Mouse (Mus musculus) heart, embryonic 11.5 days (tissue): Measurements from ENCODE around the gene Oog4. TPM values are rescaled to one million over a fixed set of nuclear protein-coding genes. Genes with fewer than 3 reads are reported as not detected.

Experiments used
- polyA plus RNA-seq: library from polyadenylated mRNA; unstranded; fragments of >200 nt; fragmentation: Nextera tagmentation; extraction: Ambion mirVana; gene quantifications from 2 replicates; pipeline ENCODE4 v1.2.1, GENCODE M21; 2014

Oog4 gene
- polyA plus RNA-seq, 1 experiment from 2014 or later, result not detected

Other genes starting within 250 kb of the Oog4 start
- gene Prdm2, start 237.3 kb downstream of the Oog4 start, polyA plus RNA-seq, result 8.1 and 11.0 TPM in 2 replicates
- 28.4 and 29.1 TPM in 2 replicates for gene Pdpn, start 150.8 kb downstream of the Oog4 start, polyA plus RNA-seq
- 0.23 TPM in 1 of 2 replicates, not detected in the other for gene Lrrc38, start 100.6 kb downstream of the Oog4 start, polyA plus RNA-seq
- not detected in 2 replicates for gene Pramel1, start 55.9 kb downstream of the Oog4 start, polyA plus RNA-seq
- 13.6 and 13.7 TPM in 2 replicates for gene Pramef8, start 37.9 kb downstream of the Oog4 start, polyA plus RNA-seq
- not detected in 2 replicates for gene Gm13043, start 61.0 kb upstream of the Oog4 start, polyA plus RNA-seq
- not detected in 2 replicates for gene Gm13040, start 85.6 kb upstream of the Oog4 start, polyA plus RNA-seq
- not detected in 2 replicates for gene BC080695, start 101.4 kb upstream of the Oog4 start, polyA plus RNA-seq
- not detected in 2 replicates for gene Gm13057, start 101.4 kb upstream of the Oog4 start, polyA plus RNA-seq
- not detected in 2 replicates for gene Gm13083, start 164.7 kb upstream of the Oog4 start, polyA plus RNA-seq
- gene Gm13088, start 206.9 kb upstream of the Oog4 start, polyA plus RNA-seq, result not detected in 2 replicates